Comparison of ENCODE assay signal across 15 mouse cellular contexts in genomic region chr11:67563141-67563540, GRCm38 (mm10).
DNase-seq lines count a peak whose midpoint lies in the region; ATAC-seq and TF ChIP-seq lines count a peak whose summit lies in the region.
"Had no signal": no experiment of that assay in that cellular context is flagged by ENCODE, and none has a peak within 500 bp of the region (broad histone marks: within the 10 kb centered on the region; RNA-seq: fewer than 3 reads in every experiment).

No protein-coding gene starts in this region.

- peak; percentile 2; the same call in 1 of the 2 replicates for ATAC-seq in granulocyte monocyte progenitor cell, adult 5-6 weeks (replicated peaks; ENCODE audit: poor library complexity, severe bottlenecking)

- H3K27ac ChIP-seq in gastrocnemius, adult 2 months, result peak overlapping the region; percentile 56
- no peak overlapping the region for H3K27ac ChIP-seq in kidney, adult 2 months (ENCODE audit: insufficient read depth, low read depth, low read length)
- H3K27ac ChIP-seq: embryonic facial prominence, embryonic 12.5 days; limb, embryonic 15.5 days had no signal

- H3K27me3 ChIP-seq in kidney, adult 2 months (replicated peaks; ENCODE audit: control insufficient read depth, insufficient read depth, low read length), result no peaks in the 10 kb centered on the region
- H3K27me3 ChIP-seq: embryonic facial prominence, embryonic 12.5 days; limb, embryonic 15.5 days had no signal

- TF ChIP-seq POLR2A in kidney, adult 2 months (IDR thresholded peaks at IDR 0.05; ENCODE audit: low read depth, low read length), result no peak

- intact Hi-C loops in gastrocnemius, adult 2 months (cut with DNase I), result no loop called here
- intact Hi-C loops in gastrocnemius, postnatal 36 days (cut with DNase I), result no loop called here

- no peak for TF ChIP-seq CTCF in gastrocnemius, adult 2 months (IDR thresholded peaks at IDR 0.05)
- no peak for TF ChIP-seq CTCF in kidney, adult 2 months (conservative IDR thresholded peaks at IDR 0.05; ENCODE audit: insufficient read depth, insufficient read length, low read depth, low read length)

- H3K4me1 ChIP-seq in kidney, adult 2 months (ENCODE audit: control insufficient read depth, insufficient read depth, low read length), result no peaks in the 10 kb centered on the region

- H3K4me3 ChIP-seq in gastrocnemius, adult 2 months, result no peak overlapping the region
- H3K4me3 ChIP-seq in kidney, adult 2 months (ENCODE audit: insufficient read depth, low read depth, low read length), result no peak overlapping the region
- H3K4me3 ChIP-seq: embryonic facial prominence, embryonic 12.5 days; limb, embryonic 15.5 days had no signal

- no peaks in the 10 kb centered on the region for H3K36me3 ChIP-seq in kidney, adult 2 months (ENCODE audit: control insufficient read depth, insufficient read depth, low read length)
- H3K36me3 ChIP-seq: embryonic facial prominence, embryonic 12.5 days; limb, embryonic 15.5 days had no signal

- DNase-seq in gastrocnemius, adult 2 months, result peak; percentile 26
- no peak for DNase-seq in gastrocnemius, postnatal 36 days
- peak; percentile 79 for DNase-seq in CD4-positive helper T cell, adult 2 months (ENCODE audit: low read depth, low spot score)
- DNase-seq in natural killer cell, adult 2 months (ENCODE audit: low spot score in 2 of 2), result peak; percentile 77 to 91
- DNase-seq in urinary bladder, postnatal 25 days (ENCODE audit: low spot score), result no peak
- DNase-seq in cerebellum, postnatal 10 days, result no peak
- no peak for DNase-seq in kidney, adult 2 months
- DNase-seq: adrenal gland, adult 8-10 months; cerebellum, postnatal 36 days; kidney, postnatal 25 days; lung, embryonic 14.5 days; midbrain, embryonic 14.5 days had no signal

- 35% methylated on average over 5 of the region's 5 CpGs for WGBS in kidney, adult 2 months

Comparison
In these comparisons a context has a peak if more than half of its experiments do, and no peak if none do; other contexts are left out.
1. DNase-seq: peak in gastrocnemius, adult 2 months (single experiment), CD4-positive helper T cell, adult 2 months (single experiment) and natural killer cell, adult 2 months (2 of 2); none in gastrocnemius, postnatal 36 days (0 of 2), urinary bladder, postnatal 25 days (single experiment), cerebellum, postnatal 10 days (0 of 2) and kidney, adult 2 months (single experiment).